Mouse (Mus musculus) heart, postnatal 4 days (tissue): ENCODE results near the gene Cd274. TPM values are rescaled to one million over a fixed set of nuclear protein-coding genes. Genes with fewer than 3 reads are reported as not detected.
"Not testable (repeated sequence)": the region's sequence is repeated elsewhere in the genome, so short reads cannot be mapped to it uniquely, and the experiment has no call there.

Experiments used
- DNase-seq: peaks from one replicate; pipeline ENCODE4 v3.0.0; 2021
- total RNA-seq, 2 experiments: library from RNA; stranded (reverse); gene quantifications; 2 replicates each; pipeline ENCODE4 v1.2.3; 2021

The Cd274 gene
- total RNA-seq, 2 experiments from 2014 or later, result 0.60 to 0.65 TPM

GRCm38 (mm10) chr19:29396353-29396752, 29.1 kb downstream of the Cd274 start:
- no peak for DNase-seq

GRCm38 (mm10) chr19:29399786-29400185, 32.5 kb downstream of the Cd274 start:
- DNase-seq, result no peak

- DNase-seq, result no peak
These were observed 33.2 kb downstream of the Cd274 start for GRCm38 (mm10) chr19:29400466-29400865.

GRCm38 (mm10) chr19:29402621-29403020, 35.4 kb downstream of the Cd274 start:
- no peak for DNase-seq

GRCm38 (mm10) chr19:29403251-29403650, 36.0 kb downstream of the Cd274 start:
- no peak for DNase-seq

GRCm38 (mm10) chr19:29405388-29405787, 38.1 kb downstream of the Cd274 start:
- no peak for DNase-seq

- DNase-seq, result no peak
These were observed 39.1 kb downstream of the Cd274 start for GRCm38 (mm10) chr19:29406042-29407017.

- no peak for DNase-seq
These were observed 43.4 kb downstream of the Cd274 start, which contains the start of gene Pdcd1lg2 for GRCm38 (mm10) chr19:29410619-29411018. TSS of gene Pdcd1lg2 (plus strand) at chr19:29410919.

GRCm38 (mm10) chr19:29412476-29413420, 45.5 kb downstream of the Cd274 start:
- DNase-seq, result peak; percentile 27

- no peak for DNase-seq
These were observed 47.3 kb downstream of the Cd274 start for GRCm38 (mm10) chr19:29414513-29414912.

- DNase-seq, result not testable (repeated sequence)
These were observed 47.7 kb downstream of the Cd274 start for GRCm38 (mm10) chr19:29414917-29415316.

GRCm38 (mm10) chr19:29416393-29416902, 49.2 kb downstream of the Cd274 start:
- DNase-seq, result no peak

GRCm38 (mm10) chr19:29417188-29417587, 49.9 kb downstream of the Cd274 start:
- no peak for DNase-seq

- DNase-seq, result no peak
These were observed 50.6 kb downstream of the Cd274 start for GRCm38 (mm10) chr19:29417894-29418293.

GRCm38 (mm10) chr19:29418661-29419115, 51.4 kb downstream of the Cd274 start:
- peak; percentile 26 for DNase-seq

- no peak for DNase-seq
These were observed 52.3 kb downstream of the Cd274 start for GRCm38 (mm10) chr19:29419506-29419905.

GRCm38 (mm10) chr19:29419946-29420345, 52.7 kb downstream of the Cd274 start:
- DNase-seq, result no peak

- no peak for DNase-seq
These were observed 53.1 kb downstream of the Cd274 start for GRCm38 (mm10) chr19:29420397-29420796.

- DNase-seq, result no peak
These were observed 54.9 kb downstream of the Cd274 start for GRCm38 (mm10) chr19:29422013-29422645.

- DNase-seq, result no peak
These were observed 55.5 kb downstream of the Cd274 start for GRCm38 (mm10) chr19:29422796-29423195.

GRCm38 (mm10) chr19:29430516-29430915, 63.3 kb downstream of the Cd274 start:
- DNase-seq, result no peak

GRCm38 (mm10) chr19:29430953-29431352, 63.7 kb downstream of the Cd274 start:
- DNase-seq, result no peak
